Mouse (Mus musculus) central nervous system, embryonic 14 days (tissue): ENCODE data around the gene Hmgxb4. TPM values are rescaled to one million over a fixed set of nuclear protein-coding genes. Genes with fewer than 3 reads are reported as not detected.

Experiments used
- polyA plus RNA-seq: library from polyadenylated mRNA; depleted of rRNA; stranded (reverse); fragments of >200 nt; gene quantifications from 2 replicates; pipeline ENCODE4 v1.2.3, GENCODE M21; 2012; rRNA removed

Gene Hmgxb4
- polyA plus RNA-seq = 70.9 and 81.7 TPM in 2 replicates

DNA sequence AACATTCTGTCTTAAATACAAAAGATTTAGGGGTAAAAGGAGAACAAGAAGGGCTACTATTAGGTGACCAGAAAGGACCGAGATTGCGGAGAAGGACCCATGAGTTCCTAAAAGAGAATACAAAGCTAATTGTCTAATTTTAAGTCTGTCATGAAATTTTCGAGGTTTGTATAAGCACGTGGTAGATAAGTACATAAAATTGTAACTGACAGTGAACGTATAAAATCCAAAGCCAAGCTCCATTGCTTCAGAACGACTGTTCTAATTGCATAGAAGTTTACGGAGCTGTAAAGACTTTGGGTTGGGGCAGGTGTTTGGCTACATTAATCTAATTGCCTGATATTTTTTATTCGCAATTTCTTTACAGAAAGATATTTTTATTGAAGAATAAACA lies at the start of gene Hmgxb4:
Gene Hmgxb4 (plus strand): TSS at position 276 of the 394 bp plus-strand sequence.

DNA sequence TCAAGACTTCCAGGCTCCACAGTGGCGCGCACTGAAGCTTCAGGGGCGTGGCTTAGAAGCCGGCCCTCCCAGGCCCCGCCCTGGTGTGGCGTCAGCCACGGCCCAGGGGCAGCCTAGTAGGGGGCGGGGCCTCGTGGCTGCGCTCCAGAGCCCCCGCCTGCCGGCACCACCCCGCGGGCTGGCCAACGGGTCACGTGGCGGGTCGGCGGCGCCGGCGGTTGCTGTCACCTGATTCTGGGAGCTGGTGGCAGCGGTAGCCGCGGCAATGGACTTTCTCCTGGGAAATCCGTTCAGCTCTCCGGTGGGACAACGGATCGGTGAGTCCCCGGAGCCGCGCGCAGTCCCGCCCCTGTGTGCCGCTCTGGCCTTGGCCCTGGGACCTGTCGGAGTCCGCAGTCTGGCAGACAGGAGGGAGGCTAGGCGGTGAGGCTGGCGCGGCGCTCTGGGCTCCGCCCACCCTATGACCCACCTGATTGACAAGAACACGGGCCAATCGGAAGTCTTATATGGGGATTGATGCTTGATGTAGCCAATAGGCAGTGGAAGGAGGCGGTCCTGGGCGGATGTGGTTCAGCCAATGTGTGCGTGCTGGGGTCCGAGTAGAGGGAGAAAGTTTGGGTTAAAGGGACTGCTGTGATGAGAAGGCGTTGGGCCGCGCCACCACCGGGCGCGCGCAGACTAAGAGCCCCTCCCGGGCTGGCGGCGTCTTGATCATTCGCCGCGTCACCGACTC lies 40.5 kb downstream of the Hmgxb4 start, which contains the start of gene Tom1:
Gene Tom1 (plus strand): TSS at position 195 of the 733 bp plus-strand sequence.

Other genes with a start within 250 kb of the Hmgxb4 start
- gene Isx, start 120.2 kb upstream of the Hmgxb4 start, polyA plus RNA-seq = not detected in 2 replicates
- gene Tom1, start 40.3 kb downstream of the Hmgxb4 start, polyA plus RNA-seq = 19.3 and 27.9 TPM in 2 replicates
- 13.0 and 16.5 TPM in 2 replicates for gene Hmox1, start 100.3 kb downstream of the Hmgxb4 start, polyA plus RNA-seq
- gene Mcm5, start 116.2 kb downstream of the Hmgxb4 start, polyA plus RNA-seq = 76.2 and 86.5 TPM in 2 replicates
- gene Rasd2, start 220.6 kb downstream of the Hmgxb4 start, polyA plus RNA-seq = 0.77 and 1.4 TPM in 2 replicates